ENCODE assay signal across 8 mouse cellular contexts in genomic region chr16:96671603-96672374, GRCm38 (mm10).
DNase-seq lines count a peak whose midpoint lies in the region.

No protein-coding gene starts in this region.

- intact Hi-C loops in left cerebral cortex, postnatal 25 days (cut with DNase I) = loop anchor here (1.0 to 10.0 kb wide), 4 partner anchors 59 to 437 kb away; partner anchors contain the start of genes B3galt5 and Pcp4
- intact Hi-C loops in left cerebral cortex, postnatal 36 days (cut with DNase I) = loop anchor here (1.0 to 5.0 kb wide), 2 partner anchors 204 to 314 kb away; partner anchors contain the start of gene Pcp4

- DNase-seq in cerebellum, adult 8-10 months = peak; percentile 35
- DNase-seq in cerebellum, adult 11 months = no peak
- DNase-seq in left cerebral cortex, postnatal 25 days (ENCODE audit: low spot score in 2 of 2) = peak; percentile 61 to 73
- DNase-seq in left cerebral cortex, postnatal 36 days (ENCODE audit: low spot score in 2 of 2) = no peak
- peak; percentile 83 for DNase-seq in brain, adult 2 months (ENCODE audit: low read depth, low spot score)
- DNase-seq in hindlimb bud, embryonic 11.5 days (ENCODE audit: extremely low spot score, low read depth, low spot score) = peak; percentile 6
- DNase-seq in retina, postnatal 7 days (ENCODE audit: low read depth, low spot score) = peak; percentile 34
- no peak for DNase-seq in thymus, postnatal 0 days (ENCODE audit: low spot score)

Comparison
In these comparisons a context has a peak if more than half of its experiments do, and no peak if none do; other contexts are left out.
1. DNase-seq: peak in cerebellum, adult 8-10 months (single experiment), left cerebral cortex, postnatal 25 days (2 of 2), brain, adult 2 months (single experiment), hindlimb bud, embryonic 11.5 days (single experiment) and retina, postnatal 7 days (single experiment); none in cerebellum, adult 11 months (single experiment), left cerebral cortex, postnatal 36 days (0 of 2) and thymus, postnatal 0 days (single experiment).